Mouse (Mus musculus) retina, embryonic 14.5 days (tissue): ENCODE measurements at regions not wholly inside any gene's neighbourhood (a gene's known extent, or its start where the extent isn't known, plus 50 kb on each side); places are given as distances from the start of the nearest gene placed in this dataset.

Experiments
- DNase-seq: peaks from one replicate; pipeline ENCODE4 v3.0.0-alpha.2; 2015; ENCODE audit warnings: low spot score

- no peak for DNase-seq
Observed at GRCm38 (mm10) chr2:12697209-12697608, 226.6 kb upstream of the Pter start.

DNA sequence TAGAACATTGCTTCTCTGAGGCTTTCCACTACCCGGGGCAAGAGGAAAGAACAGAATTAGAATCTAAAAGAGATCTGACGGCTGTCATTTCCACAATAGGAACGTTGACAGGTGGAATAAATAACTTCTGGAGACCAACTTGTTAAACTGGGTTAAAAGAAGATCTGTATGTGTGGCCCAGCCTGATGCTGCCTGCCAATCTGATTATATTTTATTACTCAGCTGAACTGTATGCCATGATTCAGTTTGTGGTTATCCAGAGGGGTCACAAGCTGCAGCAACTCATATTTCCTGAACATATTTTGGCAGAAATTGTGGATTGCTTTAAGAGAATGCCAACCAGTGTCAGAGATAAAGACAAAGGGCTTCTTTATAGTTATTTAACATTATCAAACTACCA is 224.5 kb upstream of the Pter start:
- DNase-seq: no peak

DNA sequence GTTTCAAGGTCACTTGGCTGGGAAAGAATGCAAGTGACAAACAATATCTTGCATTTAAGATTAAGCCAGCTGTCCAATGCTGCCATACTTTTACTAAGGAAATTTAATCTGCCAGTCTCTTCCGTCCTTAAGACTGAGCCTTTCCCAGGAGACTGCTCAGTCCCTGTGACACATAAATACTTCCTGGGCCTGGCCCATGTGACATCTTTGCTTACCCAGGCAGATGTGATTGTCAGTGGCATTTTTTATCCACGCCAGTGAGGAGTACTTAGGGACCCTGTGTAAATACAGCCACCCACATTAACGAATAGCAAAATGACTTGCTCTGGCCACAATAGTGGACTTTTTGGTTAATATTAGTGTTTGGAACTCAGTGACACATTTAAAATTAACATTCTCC is 216.3 kb upstream of the Pter start:
- DNase-seq: peak; percentile 46

GRCm38 (mm10) chr2:12709156-12709923 is 214.5 kb upstream of the Pter start:
- peak; percentile 83 for DNase-seq

- peak; percentile 46 for DNase-seq
Observed at GRCm38 (mm10) chr2:12709924-12710240, 214.0 kb upstream of the Pter start.

DNA sequence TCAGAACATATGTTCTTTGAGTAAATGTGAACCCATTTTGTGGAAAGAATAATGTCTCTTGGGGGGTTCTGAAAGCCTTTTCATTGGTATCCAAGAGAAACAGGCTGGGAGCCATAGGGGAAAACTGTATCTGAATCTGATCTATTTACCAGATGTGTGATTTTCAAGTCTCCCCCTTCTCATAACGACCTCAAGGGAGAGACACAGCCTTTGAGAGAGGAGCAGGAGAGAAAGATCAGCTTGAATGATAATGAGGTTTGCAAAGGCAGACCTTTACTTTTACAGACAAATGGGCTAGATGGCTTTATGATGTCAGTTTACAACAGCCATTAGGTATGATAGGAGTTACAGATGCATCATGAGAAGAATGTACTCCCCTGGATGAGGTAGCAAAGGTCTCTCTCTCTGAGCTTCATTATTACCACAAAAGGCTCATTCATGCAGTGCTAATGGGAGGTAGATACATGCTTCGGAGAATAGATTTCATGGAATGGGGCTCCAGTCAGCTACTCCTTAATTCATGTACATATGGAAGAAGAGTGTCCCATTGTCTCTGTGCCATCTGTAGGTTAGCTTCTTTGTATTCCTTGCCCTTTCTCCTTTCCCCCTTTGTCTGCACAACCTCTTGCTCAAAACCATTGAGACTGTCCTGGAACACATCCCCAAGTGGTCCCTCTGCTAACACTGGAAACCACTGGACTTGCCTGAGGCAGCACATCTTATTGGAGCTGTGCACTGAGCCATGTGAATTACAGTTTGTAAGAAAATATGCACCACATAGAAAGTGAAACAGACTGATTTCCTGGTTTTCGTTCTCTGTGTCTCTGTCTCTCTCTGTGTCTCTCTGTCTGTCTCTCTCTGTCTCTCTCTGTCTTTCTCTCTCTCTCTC is 207.5 kb upstream of the Pter start:
- DNase-seq: peak; percentile 50

- no peak for DNase-seq
Observed at GRCm38 (mm10) chr2:12729251-12729650, 194.6 kb upstream of the Pter start.

- no peak for DNase-seq
Observed at GRCm38 (mm10) chr2:12737140-12737539, 186.7 kb upstream of the Pter start.

- DNase-seq: no peak
Observed at GRCm38 (mm10) chr2:12746856-12747255, 177.0 kb upstream of the Pter start.

- DNase-seq: no peak
Observed at GRCm38 (mm10) chr2:12758816-12759215, 165.0 kb upstream of the Pter start.

- DNase-seq: no peak
Observed at GRCm38 (mm10) chr2:12759931-12760330, 163.9 kb upstream of the Pter start.

DNA sequence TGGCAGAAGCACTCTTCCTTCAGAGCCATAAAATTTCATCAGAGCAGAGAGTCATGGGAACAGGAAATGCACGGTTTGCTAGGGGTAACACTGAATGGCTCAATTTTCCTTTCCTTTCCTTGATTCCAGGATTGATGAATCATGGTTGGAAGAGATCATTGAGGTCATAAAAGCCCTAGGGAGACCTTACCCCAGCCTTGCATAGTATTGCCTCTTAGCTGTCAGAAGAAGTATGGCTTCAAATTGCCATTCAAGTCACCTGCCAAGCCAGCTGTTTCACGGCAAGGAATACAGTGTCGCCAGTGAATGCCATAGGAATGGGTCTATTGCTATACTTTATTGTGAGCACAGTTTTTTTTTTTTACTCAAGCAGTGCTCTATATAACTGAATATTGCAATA is 162.4 kb upstream of the Pter start:
- no peak for DNase-seq

GRCm38 (mm10) chr2:12764510-12764909 is 159.3 kb upstream of the Pter start:
- no peak for DNase-seq

- DNase-seq: no peak
Observed at GRCm38 (mm10) chr2:12765336-12765735, 158.5 kb upstream of the Pter start.

GRCm38 (mm10) chr2:12776866-12777265 is 147.0 kb upstream of the Pter start:
- DNase-seq: no peak

DNA sequence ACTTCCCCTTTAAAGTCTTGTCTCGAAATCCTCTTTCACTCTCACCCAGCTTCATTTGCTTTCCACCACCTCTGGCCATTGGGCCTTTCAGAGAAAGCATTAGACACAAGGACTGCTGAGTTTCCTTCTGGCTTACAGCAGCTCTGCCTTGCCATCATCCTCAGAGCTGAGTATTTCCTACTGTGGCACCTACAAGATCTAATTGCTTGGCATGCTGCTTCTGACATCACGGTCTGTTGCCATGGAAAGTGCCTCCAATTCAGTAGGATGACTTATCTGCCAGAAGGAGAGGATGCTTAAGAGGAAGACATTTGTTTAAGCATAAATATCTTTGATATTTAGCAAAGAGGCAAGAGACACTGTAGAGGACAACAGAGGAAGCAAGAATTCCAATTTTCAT is 146.1 kb upstream of the Pter start:
- DNase-seq: no peak

DNA sequence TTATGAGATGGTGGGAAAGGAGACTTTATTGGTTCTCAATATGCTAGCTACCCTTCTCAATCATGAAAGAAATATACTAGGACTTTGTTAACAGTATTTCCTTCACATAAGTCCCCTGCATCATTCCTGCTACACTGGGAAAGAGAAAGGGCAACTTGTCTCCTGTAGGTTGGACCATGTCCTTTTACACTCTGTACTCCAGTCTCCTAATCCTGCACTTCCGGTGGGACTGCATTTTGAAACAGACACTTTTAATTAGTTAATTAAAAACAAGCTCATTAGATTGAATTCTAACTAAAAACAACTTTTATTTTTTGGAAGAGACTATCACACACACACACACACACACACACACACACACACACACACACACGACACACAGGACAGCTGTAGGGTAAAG is 131.2 kb upstream of the Pter start:
- no peak for DNase-seq

DNA sequence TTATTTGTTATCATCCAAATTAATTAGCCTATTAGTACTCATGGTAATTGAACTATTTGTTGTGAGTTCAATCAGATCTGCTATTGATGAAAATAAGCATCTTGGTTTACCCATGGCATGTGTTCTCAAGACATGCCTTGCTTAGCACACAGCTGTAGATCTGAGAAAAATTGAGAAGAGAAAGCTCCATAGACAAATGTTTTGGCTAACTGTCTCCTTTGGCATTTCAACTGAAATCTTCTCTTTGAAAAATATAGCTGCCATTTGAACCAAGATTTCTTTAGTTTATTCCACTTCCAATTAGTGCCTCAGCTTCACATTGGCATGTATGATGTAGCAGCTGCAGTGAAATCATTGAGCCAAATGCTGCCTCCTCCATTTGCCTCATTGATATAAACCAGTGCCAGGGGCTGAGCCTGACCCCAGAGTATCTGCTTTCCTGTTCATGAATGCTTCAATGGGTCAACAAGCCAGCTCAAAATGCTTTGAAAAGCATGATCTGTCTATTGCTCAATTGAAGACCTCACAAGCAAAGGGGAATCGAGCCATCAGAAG is 126.1 kb upstream of the Pter start:
- no peak for DNase-seq

- no peak for DNase-seq
Observed at GRCm38 (mm10) chr2:12799153-12799925, 124.5 kb upstream of the Pter start.

GRCm38 (mm10) chr2:12802667-12803066 is 121.2 kb upstream of the Pter start:
- DNase-seq: no peak

DNA sequence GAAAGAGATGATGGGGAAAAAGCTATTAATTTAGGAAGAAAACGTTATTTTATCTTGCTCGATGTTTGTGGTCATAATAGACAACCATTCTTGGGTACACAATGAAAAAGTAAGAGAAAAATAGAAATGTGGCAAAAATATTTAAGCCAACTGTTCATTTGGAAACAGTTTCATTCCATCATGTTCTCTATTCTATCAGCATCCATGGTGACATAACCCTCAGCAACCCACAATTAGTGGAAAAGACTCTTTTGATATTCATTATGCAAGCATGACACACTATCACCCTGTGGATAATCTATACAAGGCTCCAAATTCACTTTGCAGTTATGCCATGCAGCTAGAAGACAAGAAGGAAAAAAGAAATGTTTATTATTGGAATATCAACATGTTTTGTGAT is 118.7 kb upstream of the Pter start:
- no peak for DNase-seq

DNA sequence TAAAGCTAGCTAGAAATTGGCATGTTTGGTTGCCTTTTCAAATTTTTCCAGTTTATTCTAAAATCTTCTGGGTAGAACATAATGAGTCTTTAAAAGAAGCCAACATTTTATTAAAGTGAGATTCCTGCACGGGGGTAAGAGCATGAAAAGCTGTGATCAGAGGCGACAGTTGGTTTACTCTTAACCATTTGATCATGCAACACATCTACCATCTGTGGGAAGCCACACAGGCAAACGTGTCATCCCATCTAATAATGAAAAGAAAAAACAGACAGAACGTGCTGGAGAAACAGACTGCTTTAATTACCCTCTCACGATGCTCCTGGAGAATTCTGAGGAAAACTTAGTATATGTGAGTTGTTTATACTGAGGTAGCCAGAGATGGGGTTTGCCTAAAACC is 115.4 kb upstream of the Pter start:
- DNase-seq: no peak
